Mouse (Mus musculus) C2C12 (cell line): Measurements from ENCODE around the gene Tmem221. TPM values are rescaled to one million over a fixed set of nuclear protein-coding genes. Genes with fewer than 3 reads are reported as not detected.

Source experiments
- H3K27me3 ChIP-seq: one replicate; pipeline ENCODE4 v1.6.1; 2011; ENCODE audit not compliant: control insufficient read depth, insufficient read depth, insufficient read length
- H3K36me3 ChIP-seq: one replicate; pipeline ENCODE4 v1.6.1; 2011; ENCODE audit not compliant: control insufficient read depth, insufficient read depth
- H3K4me3 ChIP-seq: one replicate; pipeline ENCODE4 v1.5.1; 2011; ENCODE audit warnings: mild to moderate bottlenecking, control low read depth; ENCODE audit not compliant: poor library complexity, insufficient read depth, severe bottlenecking
- H3K79me2 ChIP-seq: one replicate; pipeline ENCODE4 v1.6.1; 2011; ENCODE audit not compliant: control insufficient read depth, insufficient read depth
- H3K79me3 ChIP-seq: one replicate; pipeline ENCODE4 v1.6.1; 2011; ENCODE audit warnings: low read depth, control low read depth
- H3ac ChIP-seq: one replicate; pipeline ENCODE3; 2011; ENCODE audit warnings: low read depth; ENCODE audit not compliant: control insufficient read depth, insufficient read length
- CEBPB ChIP-seq: IDR thresholded peaks from one replicate; pipeline ENCODE4 v1.6.1; 2011; ENCODE audit warnings: low read depth, mild to moderate bottlenecking, control low read depth, moderate library complexity
- CTCF ChIP-seq: IDR thresholded peaks from one replicate; pipeline ENCODE4 v1.5.1; 2011; ENCODE audit not compliant: control insufficient read depth, insufficient read depth, insufficient read length
- FOSL1 ChIP-seq: IDR thresholded peaks from one replicate; pipeline ENCODE4 v1.8.0; 2011; ENCODE audit warnings: mild to moderate bottlenecking, low read length; ENCODE audit not compliant: poor library complexity, insufficient read depth, severe bottlenecking
- MAX ChIP-seq: IDR thresholded peaks from one replicate; pipeline ENCODE4 v1.6.1; 2011; ENCODE audit warnings: mild to moderate bottlenecking, control low read depth
- MYOD1 ChIP-seq: IDR thresholded peaks from one replicate; pipeline ENCODE4 v1.6.1; 2011; ENCODE audit warnings: low read depth; ENCODE audit not compliant: control insufficient read depth, insufficient read length
- MYOG ChIP-seq: IDR thresholded peaks from one replicate; pipeline ENCODE4 v1.6.1; 2011; ENCODE audit not compliant: control insufficient read depth, insufficient read length; ENCODE audit errors: extremely low read depth
- USF1 ChIP-seq: IDR thresholded peaks from one replicate; pipeline ENCODE4 v1.6.1; 2011; ENCODE audit warnings: low read depth, mild to moderate bottlenecking, control low read depth, moderate library complexity
- polyA plus RNA-seq: library from polyadenylated mRNA; unstranded; fragments of >200 nt; fragmentation: generic; extraction: Trizol; gene quantifications from one replicate; pipeline ENCODE4 v1.2.1, GENCODE M21; 2012; ENCODE audit warnings: missing spikeins

Tmem221 gene
- polyA plus RNA-seq, 1 experiment = 0.18 TPM

- H3K4me3 ChIP-seq = no peak overlapping the region
- H3K79me3 ChIP-seq = no peaks in the 10 kb centered on the region
- no peaks in the 10 kb centered on the region for H3K36me3 ChIP-seq
- no peak for TF ChIP-seq CTCF
- no peak for TF ChIP-seq MYOD1
- TF ChIP-seq MYOG = no peak
- TF ChIP-seq CEBPB = no peak
- TF ChIP-seq MAX = no peak
- no peak for TF ChIP-seq USF1
- no peak for TF ChIP-seq FOSL1
- no peaks in the 10 kb centered on the region for H3K79me2 ChIP-seq
- H3ac ChIP-seq = no peak overlapping the region
- H3K27me3 ChIP-seq = peaks cover 3% of the 10 kb centered on the region
These were observed 41.9 kb downstream of the Tmem221 start for GRCm38 (mm10) chr8:71516786-71517185.

GRCm38 (mm10) chr8:71515043-71515442 lies 43.6 kb downstream of the Tmem221 start:
- Histone ChIP-seq H3ac (no peak overlapping the region), H3K79me3 (no peaks in the 10 kb centered on the region), H3K36me3 (no peaks in the 10 kb centered on the region), H3K4me3 (no peak overlapping the region), H3K27me3 (peaks cover 18% of the 10 kb centered on the region), H3K79me2 (no peaks in the 10 kb centered on the region)
- TF ChIP-seq FOSL1 (no peak), MAX (no peak), MYOD1 (no peak), CEBPB (no peak), CTCF (no peak), MYOG (no peak), USF1 (no peak)

GRCm38 (mm10) chr8:71513018-71513754 lies 45.5 kb downstream of the Tmem221 start:
- Histone ChIP-seq H3K36me3 (no peaks in the 10 kb centered on the region), H3K79me3 (no peaks in the 10 kb centered on the region), H3K4me3 (no peak overlapping the region), H3ac (no peak overlapping the region), H3K79me2 (no peaks in the 10 kb centered on the region), H3K27me3 (peaks cover 34% of the 10 kb centered on the region)
- TF ChIP-seq MAX = no peak
- TF ChIP-seq USF1 = no peak
- TF ChIP-seq CEBPB = no peak
- TF ChIP-seq MYOD1 = no peak
- TF ChIP-seq MYOG = no peak
- no peak for TF ChIP-seq FOSL1
- no peak for TF ChIP-seq CTCF

- H3K79me3 ChIP-seq = no peaks in the 10 kb centered on the region
- H3K36me3 ChIP-seq = no peaks in the 10 kb centered on the region
- H3K79me2 ChIP-seq = no peaks in the 10 kb centered on the region
- no peak within 1 kb of the TSS for H3ac ChIP-seq
- H3K27me3 ChIP-seq = peaks cover 46% of the 10 kb centered on the region
- no peak within 1 kb of the TSS for H3K4me3 ChIP-seq
- TF ChIP-seq USF1 (no peak), MYOD1 (no peak), FOSL1 (no peak), CTCF (no peak), CEBPB (no peak), MAX (no peak), MYOG (no peak)
These were observed 47.0 kb downstream of the Tmem221 start, which contains the start of gene Plvap for GRCm38 (mm10) chr8:71511644-71512043. Gene Plvap (minus strand): TSS chr8:71511752.

GRCm38 (mm10) chr8:71509316-71509715 lies 49.4 kb downstream of the Tmem221 start:
- H3ac ChIP-seq = no peak overlapping the region
- H3K27me3 ChIP-seq = peaks cover 49% of the 10 kb centered on the region
- no peak overlapping the region for H3K4me3 ChIP-seq
- TF ChIP-seq MYOD1 = no peak
- no peak for TF ChIP-seq MYOG
- TF ChIP-seq MAX = no peak
- TF ChIP-seq CEBPB = no peak
- no peak for TF ChIP-seq USF1
- TF ChIP-seq CTCF = no peak
- no peak for TF ChIP-seq FOSL1
- H3K79me2 ChIP-seq = no peaks in the 10 kb centered on the region
- no peaks in the 10 kb centered on the region for H3K79me3 ChIP-seq
- H3K36me3 ChIP-seq = no peaks in the 10 kb centered on the region
